Mouse (Mus musculus): ENCODE measurements at regions not wholly inside any gene's neighbourhood (a gene's known extent, or its start where the extent isn't known, plus 50 kb on each side); places are given as distances from the start of the nearest gene placed in this dataset.

- TF ChIP-seq CTCF (IDR thresholded peaks at IDR 0.05; ENCODE audit: low read depth, low read length): no peak
- TF ChIP-seq POLR2A (IDR thresholded peaks at IDR 0.05; ENCODE audit: borderline replicate concordance, low read depth, low read length): no peak
Measured at GRCm38 (mm10) chr4:142452614-142453013, 213.4 kb upstream of the Kazn start.
